Mouse (Mus musculus): ENCODE measurements at regions not wholly inside any gene's neighbourhood (a gene's known extent, or its start where the extent isn't known, plus 50 kb on each side); places are given as distances from the start of the nearest gene placed in this dataset.
"Not testable (repeated sequence)": the region's sequence is repeated elsewhere in the genome, so short reads cannot be mapped to it uniquely, and the experiment has no call there.

DNA sequence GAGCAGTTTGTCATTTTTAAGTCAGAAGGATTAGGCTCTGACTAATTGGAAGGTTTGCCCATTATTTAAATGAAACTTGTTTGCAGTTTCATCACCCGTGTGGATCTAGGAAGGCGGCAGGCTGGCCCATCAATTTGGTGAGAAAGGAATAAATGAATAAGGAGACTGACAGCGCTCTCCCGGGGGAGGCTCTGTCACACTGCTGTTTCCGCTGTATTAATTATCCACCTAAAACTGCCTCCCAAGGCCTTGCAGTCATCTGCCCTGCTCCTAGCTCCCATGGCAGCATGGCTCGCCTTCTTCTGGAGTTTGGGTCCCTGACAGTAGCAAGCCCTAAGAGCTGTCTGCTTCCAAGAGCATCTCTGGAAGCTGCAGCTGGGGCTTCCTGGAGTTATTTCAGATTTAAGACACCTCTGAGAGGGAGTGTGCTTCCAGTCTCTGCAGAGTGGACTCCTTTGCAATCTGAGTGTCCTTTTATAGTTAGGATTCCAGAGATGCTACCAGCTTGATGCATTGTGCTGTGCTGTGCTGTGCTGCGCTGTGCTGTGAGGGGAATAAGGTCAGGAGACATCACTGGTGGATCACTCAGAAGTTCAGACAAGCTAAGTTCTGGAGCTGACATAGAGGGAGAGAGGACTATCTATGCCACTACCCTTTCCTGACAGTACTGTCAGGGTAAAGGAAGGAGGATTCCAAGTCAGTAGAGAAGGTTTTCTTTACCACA is 452.9 kb upstream of the Arid1b start:
- Histone ChIP-seq H3K9me3 (replicated peaks; ENCODE audit: control insufficient read depth, low read length, poor library complexity, severe bottlenecking) (no peaks in the 10 kb centered on the region), H3K9ac (ENCODE audit: low read depth, low read length) (no peak overlapping the region), H3K27ac (ENCODE audit: low read length) (no peak overlapping the region), H3K27me3 (ENCODE audit: control insufficient read depth, insufficient read depth, low read depth, low read length) (no peaks in the 10 kb centered on the region), H3K4me2 (ENCODE audit: low read length) (no peak overlapping the region), H3K4me1 (ENCODE audit: control insufficient read depth, insufficient read depth, low read length) (peaks cover 5% of the 10 kb centered on the region), H3K36me3 (ENCODE audit: control insufficient read depth, insufficient read depth, low read length) (no peaks in the 10 kb centered on the region), H3K4me3 (ENCODE audit: low read depth, low read length) (no peak overlapping the region)
- ATAC-seq: peak; percentile 64; the same call in 1 of the 2 replicates
- WGBS: 24% methylated on average over 7 of the region's 7 CpGs

DNA sequence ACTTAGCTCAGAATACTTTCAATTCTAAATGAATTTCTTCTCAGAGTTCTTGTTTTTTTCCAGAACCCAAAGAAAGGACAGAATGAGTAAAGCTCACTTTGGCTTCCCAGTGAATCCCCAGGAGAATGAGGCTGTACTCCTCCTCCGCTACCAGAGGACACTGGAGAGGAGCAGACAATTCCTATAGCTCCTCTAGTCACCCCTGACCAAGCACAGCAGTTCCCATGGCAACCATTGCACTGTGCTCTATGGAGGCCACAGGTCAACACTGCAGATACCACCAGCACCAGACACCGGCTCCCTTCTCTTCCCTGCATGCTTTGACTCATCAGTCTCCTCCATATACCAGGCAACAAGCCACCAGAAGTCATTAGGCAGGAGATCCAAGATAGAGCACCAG is 447.6 kb upstream of the Arid1b start:
- WGBS: 49% methylated on average over 2 of the region's 2 CpGs
- H3K9me3 ChIP-seq (replicated peaks; ENCODE audit: control insufficient read depth, low read length, poor library complexity, severe bottlenecking): no peaks in the 10 kb centered on the region
- H3K4me3 ChIP-seq (ENCODE audit: low read depth, low read length): no peak overlapping the region
- no peak overlapping the region for H3K4me2 ChIP-seq (ENCODE audit: low read length)
- H3K27ac ChIP-seq (ENCODE audit: low read length): no peak overlapping the region
- no peak overlapping the region for H3K9ac ChIP-seq (ENCODE audit: low read depth, low read length)
- H3K36me3 ChIP-seq (ENCODE audit: control insufficient read depth, insufficient read depth, low read length): no peaks in the 10 kb centered on the region
- H3K27me3 ChIP-seq (ENCODE audit: control insufficient read depth, insufficient read depth, low read depth, low read length): no peaks in the 10 kb centered on the region
- H3K4me1 ChIP-seq (ENCODE audit: control insufficient read depth, insufficient read depth, low read length): no peaks in the 10 kb centered on the region
- ATAC-seq: no peak

DNA sequence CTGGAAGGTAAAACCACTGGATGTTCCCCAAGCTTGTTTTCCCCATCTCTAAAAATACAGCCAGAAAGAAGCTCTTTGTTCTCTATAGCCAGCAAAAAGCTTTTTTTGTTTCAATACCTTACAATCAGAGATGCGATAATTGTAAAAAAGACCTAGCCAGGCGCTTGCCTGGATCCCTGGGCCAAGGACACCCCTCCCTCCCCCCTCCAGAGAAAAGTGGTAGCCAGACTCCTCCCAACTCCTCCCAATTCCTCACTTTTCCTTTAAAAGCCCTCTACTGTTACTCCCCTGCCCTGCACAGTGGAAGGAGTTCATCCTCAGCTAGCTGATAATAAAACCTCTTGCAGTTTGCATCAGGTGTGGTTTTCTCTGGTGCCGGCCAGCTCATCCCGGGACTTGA is 441.1 kb upstream of the Arid1b start:
- not testable (repeated sequence) for H3K27ac ChIP-seq (ENCODE audit: low read length); H3K27me3 ChIP-seq (ENCODE audit: control insufficient read depth, insufficient read depth, low read depth, low read length); H3K36me3 ChIP-seq (ENCODE audit: control insufficient read depth, insufficient read depth, low read length); H3K4me1 ChIP-seq (ENCODE audit: control insufficient read depth, insufficient read depth, low read length); ATAC-seq; H3K9ac ChIP-seq (ENCODE audit: low read depth, low read length); H3K9me3 ChIP-seq (replicated peaks; ENCODE audit: control insufficient read depth, low read length, poor library complexity, severe bottlenecking); H3K4me3 ChIP-seq (ENCODE audit: low read depth, low read length); H3K4me2 ChIP-seq (ENCODE audit: low read length)
- WGBS: 87% methylated on average over 4 of the region's 4 CpGs

GRCm38 (mm10) chr17:4563641-4564040 is 430.5 kb upstream of the Arid1b start:
- WGBS: 70% methylated on average over 3 of the region's 3 CpGs

DNA sequence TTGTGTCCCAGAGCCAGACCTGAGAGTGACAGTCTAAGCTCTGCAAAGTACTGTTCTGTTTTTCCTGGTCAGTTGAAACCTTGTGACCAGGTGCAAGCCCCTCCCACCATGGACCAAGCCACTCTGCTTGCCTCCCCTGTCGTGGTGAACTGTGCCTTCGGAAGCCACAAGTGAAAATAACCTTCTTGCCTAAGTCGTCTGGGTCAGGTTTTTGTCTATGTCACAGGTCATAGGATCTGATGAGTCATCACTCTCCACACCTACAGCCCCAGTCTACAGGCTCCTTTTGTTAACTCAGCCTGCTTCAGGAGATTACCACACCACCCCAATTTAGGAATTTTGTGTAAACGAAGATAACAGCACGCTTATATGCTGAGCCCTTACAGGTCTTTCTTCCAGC is 417.2 kb upstream of the Arid1b start:
- WGBS: 71% methylated on average over 5 of the region's 5 CpGs
- Histone ChIP-seq H3K27ac (ENCODE audit: low read length) (no peak overlapping the region), H3K27me3 (ENCODE audit: control insufficient read depth, insufficient read depth, low read depth, low read length) (no peaks in the 10 kb centered on the region), H3K4me3 (ENCODE audit: low read depth, low read length) (no peak overlapping the region), H3K36me3 (ENCODE audit: control insufficient read depth, insufficient read depth, low read length) (no peaks in the 10 kb centered on the region), H3K9ac (ENCODE audit: low read depth, low read length) (no peak overlapping the region), H3K4me2 (ENCODE audit: low read length) (no peak overlapping the region), H3K4me1 (ENCODE audit: control insufficient read depth, insufficient read depth, low read length) (no peaks in the 10 kb centered on the region), H3K9me3 (replicated peaks; ENCODE audit: control insufficient read depth, low read length, poor library complexity, severe bottlenecking) (no peaks in the 10 kb centered on the region)
- ATAC-seq: no peak

More at GRCm38 (mm10) chr17:4563641-4564040, 430.5 kb upstream of the Arid1b start:
- Histone ChIP-seq H3K36me3 (ENCODE audit: control insufficient read depth, insufficient read depth, low read length) (no peaks in the 10 kb centered on the region), H3K9ac (ENCODE audit: low read depth, low read length) (no peak overlapping the region), H3K27ac (ENCODE audit: low read length) (no peak overlapping the region), H3K4me3 (ENCODE audit: low read depth, low read length) (no peak overlapping the region), H3K4me2 (ENCODE audit: low read length) (no peak overlapping the region), H3K4me1 (ENCODE audit: control insufficient read depth, insufficient read depth, low read length) (no peaks in the 10 kb centered on the region), H3K27me3 (ENCODE audit: control insufficient read depth, insufficient read depth, low read depth, low read length) (no peaks in the 10 kb centered on the region), H3K9me3 (replicated peaks; ENCODE audit: control insufficient read depth, low read length, poor library complexity, severe bottlenecking) (no peaks in the 10 kb centered on the region)
- no peak for ATAC-seq

DNA sequence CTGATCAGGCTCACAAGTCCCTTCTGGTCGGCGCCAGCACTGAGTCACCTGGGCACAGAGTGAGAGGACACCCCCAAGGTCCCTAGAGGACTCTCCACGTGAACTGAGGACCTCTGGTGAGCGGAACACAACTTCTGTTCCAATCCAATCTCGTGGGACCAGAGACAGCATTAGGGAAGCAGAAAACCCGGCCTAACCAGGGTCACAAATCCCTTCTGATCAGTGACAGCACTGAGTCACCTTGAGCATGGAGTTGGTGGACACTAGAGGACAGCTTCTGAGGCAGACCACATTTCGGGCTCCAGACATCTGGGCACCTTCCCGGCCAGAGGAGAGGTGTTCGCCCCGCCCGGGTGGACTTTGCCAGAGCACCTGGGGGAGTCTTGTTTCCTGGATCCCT is 412.3 kb upstream of the Arid1b start:
- Histone ChIP-seq H3K4me3 (ENCODE audit: low read depth, low read length) (no peak overlapping the region), H3K27ac (ENCODE audit: low read length) (no peak overlapping the region), H3K4me2 (ENCODE audit: low read length) (no peak overlapping the region), H3K4me1 (ENCODE audit: control insufficient read depth, insufficient read depth, low read length) (no peaks in the 10 kb centered on the region), H3K9me3 (replicated peaks; ENCODE audit: control insufficient read depth, low read length, poor library complexity, severe bottlenecking) (no peaks in the 10 kb centered on the region), H3K9ac (ENCODE audit: low read depth, low read length) (no peak overlapping the region), H3K27me3 (ENCODE audit: control insufficient read depth, insufficient read depth, low read depth, low read length) (no peaks in the 10 kb centered on the region), H3K36me3 (ENCODE audit: control insufficient read depth, insufficient read depth, low read length) (no peaks in the 10 kb centered on the region)
- no peak for ATAC-seq
- 91% methylated on average over 11 of the region's 11 CpGs for WGBS

DNA sequence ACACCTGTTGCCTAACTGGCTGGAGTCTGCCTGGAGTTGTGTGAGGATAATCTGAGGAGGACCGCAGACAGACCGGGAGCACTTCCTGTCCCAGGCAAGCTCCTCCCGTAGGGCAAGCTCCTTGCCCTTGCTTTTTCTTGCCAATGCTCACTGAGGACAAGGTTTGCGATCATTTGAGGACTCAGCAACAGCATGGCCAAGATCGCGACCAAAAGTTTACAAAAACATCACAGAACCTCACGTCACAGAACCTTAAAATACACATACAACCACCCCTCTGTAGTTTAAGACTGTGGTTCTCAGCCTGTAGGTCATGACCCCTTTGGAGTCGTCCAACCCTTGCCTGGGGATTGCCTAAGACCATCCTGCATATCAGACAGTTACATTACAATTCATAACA is 383.7 kb upstream of the Arid1b start:
- no peak overlapping the region for H3K9ac ChIP-seq (ENCODE audit: low read depth, low read length)
- ATAC-seq: no peak
- WGBS: 88% methylated on average over 8 of the region's 8 CpGs
- H3K9me3 ChIP-seq (replicated peaks; ENCODE audit: control insufficient read depth, low read length, poor library complexity, severe bottlenecking): no peaks in the 10 kb centered on the region
- 0 out of 2 replicates have a peak, but pooled peaks cover 3% of the 10 kb centered on the region for H3K4me1 ChIP-seq (ENCODE audit: control insufficient read depth, insufficient read depth, low read length)
- no peaks in the 10 kb centered on the region for H3K27me3 ChIP-seq (ENCODE audit: control insufficient read depth, insufficient read depth, low read depth, low read length)
- H3K4me3 ChIP-seq (ENCODE audit: low read depth, low read length): no peak overlapping the region
- H3K27ac ChIP-seq (ENCODE audit: low read length): no peak overlapping the region
- H3K4me2 ChIP-seq (ENCODE audit: low read length): no peak overlapping the region
- no peaks in the 10 kb centered on the region for H3K36me3 ChIP-seq (ENCODE audit: control insufficient read depth, insufficient read depth, low read length)

- H3K9ac ChIP-seq (ENCODE audit: low read depth, low read length): no peak overlapping the region
- H3K4me2 ChIP-seq (ENCODE audit: low read length): no peak overlapping the region
- H3K4me1 ChIP-seq (ENCODE audit: control insufficient read depth, insufficient read depth, low read length): 0 out of 2 replicates have a peak, but pooled peaks cover 3% of the 10 kb centered on the region
- no peak overlapping the region for H3K27ac ChIP-seq (ENCODE audit: low read length)
- H3K27me3 ChIP-seq (ENCODE audit: control insufficient read depth, insufficient read depth, low read depth, low read length): no peaks in the 10 kb centered on the region
- no peaks in the 10 kb centered on the region for H3K36me3 ChIP-seq (ENCODE audit: control insufficient read depth, insufficient read depth, low read length)
- no peak overlapping the region for H3K4me3 ChIP-seq (ENCODE audit: low read depth, low read length)
- no peaks in the 10 kb centered on the region for H3K9me3 ChIP-seq (replicated peaks; ENCODE audit: control insufficient read depth, low read length, poor library complexity, severe bottlenecking)
- ATAC-seq: no peak
- WGBS: 93% methylated on average over 5 of the region's 5 CpGs
Measured at GRCm38 (mm10) chr17:4610993-4611392, 383.1 kb upstream of the Arid1b start.

GRCm38 (mm10) chr17:4611711-4612110 is 382.4 kb upstream of the Arid1b start:
- no peak for ATAC-seq
- Histone ChIP-seq H3K4me3 (ENCODE audit: low read depth, low read length) (no peak overlapping the region), H3K4me1 (ENCODE audit: control insufficient read depth, insufficient read depth, low read length) (0 out of 2 replicates have a peak, but pooled peaks cover 3% of the 10 kb centered on the region), H3K27ac (ENCODE audit: low read length) (no peak overlapping the region), H3K9ac (ENCODE audit: low read depth, low read length) (no peak overlapping the region), H3K36me3 (ENCODE audit: control insufficient read depth, insufficient read depth, low read length) (no peaks in the 10 kb centered on the region), H3K4me2 (ENCODE audit: low read length) (no peak overlapping the region), H3K27me3 (ENCODE audit: control insufficient read depth, insufficient read depth, low read depth, low read length) (no peaks in the 10 kb centered on the region), H3K9me3 (replicated peaks; ENCODE audit: control insufficient read depth, low read length, poor library complexity, severe bottlenecking) (no peaks in the 10 kb centered on the region)
- WGBS: 90% methylated on average over 2 of the region's 2 CpGs
